Mouse (Mus musculus): Measurements from ENCODE around the gene B4galnt4.

B4galnt4 gene

DNA sequence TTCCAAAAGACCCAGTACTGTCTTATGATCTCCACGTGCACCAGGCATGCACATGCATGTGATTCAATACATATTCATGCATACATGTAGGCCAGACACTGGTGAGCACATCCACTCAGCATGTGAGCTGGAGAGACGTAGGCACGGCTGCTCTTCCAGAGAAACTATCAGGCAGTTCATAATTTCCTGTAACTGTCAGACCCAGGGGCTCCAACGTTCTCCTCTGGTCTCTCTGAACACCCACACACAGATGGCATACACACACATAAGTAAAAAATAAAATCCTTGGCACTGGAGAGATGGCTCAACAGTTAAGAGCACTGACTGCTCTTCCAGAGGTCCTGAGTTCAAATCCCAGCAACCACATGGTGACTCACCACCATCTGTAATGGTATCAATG is 12.9 kb downstream of the B4galnt4 start:
- no peak for DNase-seq

DNA sequence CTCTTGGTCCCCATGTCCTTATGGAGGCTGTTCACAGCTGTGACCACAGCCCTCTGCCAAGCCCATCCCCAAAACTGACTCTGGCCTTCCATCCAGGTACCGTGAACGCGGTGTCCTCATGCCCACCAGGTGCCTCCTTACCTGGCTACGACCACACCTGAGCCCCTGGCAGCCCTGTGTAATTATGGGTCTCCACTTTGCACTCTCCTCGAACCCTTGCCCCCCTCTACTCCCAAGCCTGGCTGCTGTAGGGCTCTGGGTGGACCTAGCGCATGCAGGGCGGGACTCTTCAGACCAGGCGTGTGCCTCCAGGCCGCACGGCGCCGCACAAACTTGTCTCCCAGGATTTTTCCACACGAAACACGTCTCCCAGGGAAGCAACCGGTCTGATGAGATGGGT is 16.9 kb downstream of the B4galnt4 start, which contains the start of gene Pkp3:
Gene Pkp3 (plus strand): TSS at position 378 of the 400 bp plus-strand sequence.
- no peak for DNase-seq

- DNase-seq, result no peak
Measured at GRCm38 (mm10) chr7:141078876-141079275, 18.0 kb downstream of the B4galnt4 start.

DNA sequence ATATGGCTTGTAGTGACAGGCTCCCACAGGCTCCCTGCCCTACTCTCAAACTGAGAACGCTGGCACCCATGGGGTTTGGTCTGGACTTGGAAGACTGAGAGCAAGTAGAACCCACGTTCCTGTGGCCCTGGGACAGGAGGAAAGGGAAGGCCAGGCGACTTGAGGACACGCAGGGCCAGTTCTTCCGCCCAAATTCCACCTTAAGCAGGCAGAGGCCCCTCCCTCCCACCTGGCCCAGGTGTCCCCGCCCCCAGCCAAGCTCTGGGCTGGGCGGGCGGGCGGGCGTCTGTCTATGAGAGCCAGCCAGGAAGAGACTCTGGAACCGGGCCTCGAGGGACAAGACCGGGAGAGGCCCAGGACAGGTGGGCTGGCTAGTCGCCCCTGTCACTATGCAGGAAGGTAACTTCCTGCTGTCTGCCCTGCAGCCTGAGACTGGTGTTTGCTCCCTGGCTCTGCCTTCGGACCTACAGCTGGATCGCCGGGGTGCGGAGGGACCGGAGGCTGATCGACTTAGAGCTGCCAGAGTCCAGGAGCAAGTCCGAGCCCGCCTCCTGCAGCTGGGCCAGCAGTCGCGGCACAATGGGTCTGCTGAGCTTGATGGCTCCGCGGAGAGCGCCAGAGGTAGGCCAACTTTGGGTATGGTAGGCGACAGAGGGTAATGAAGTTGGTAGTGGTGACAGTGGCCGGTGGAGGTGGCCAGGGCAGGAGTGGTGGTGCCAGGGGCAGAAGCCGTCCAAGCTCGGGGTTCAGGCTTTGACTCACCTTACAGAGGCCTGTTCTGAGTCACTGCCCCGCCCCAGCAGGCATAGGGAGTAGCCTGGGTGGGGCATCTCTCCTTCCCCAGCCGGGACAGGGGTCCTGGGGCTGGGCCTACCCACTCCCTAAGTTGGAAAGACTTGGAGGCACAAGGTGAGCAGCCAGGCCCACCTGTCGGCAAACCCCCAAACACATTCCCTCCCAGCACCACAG is 18.9 kb downstream of the B4galnt4 start:
- no peak for DNase-seq

- no peak for DNase-seq
Measured at GRCm38 (mm10) chr7:141087894-141088293, 27.0 kb downstream of the B4galnt4 start.

DNA sequence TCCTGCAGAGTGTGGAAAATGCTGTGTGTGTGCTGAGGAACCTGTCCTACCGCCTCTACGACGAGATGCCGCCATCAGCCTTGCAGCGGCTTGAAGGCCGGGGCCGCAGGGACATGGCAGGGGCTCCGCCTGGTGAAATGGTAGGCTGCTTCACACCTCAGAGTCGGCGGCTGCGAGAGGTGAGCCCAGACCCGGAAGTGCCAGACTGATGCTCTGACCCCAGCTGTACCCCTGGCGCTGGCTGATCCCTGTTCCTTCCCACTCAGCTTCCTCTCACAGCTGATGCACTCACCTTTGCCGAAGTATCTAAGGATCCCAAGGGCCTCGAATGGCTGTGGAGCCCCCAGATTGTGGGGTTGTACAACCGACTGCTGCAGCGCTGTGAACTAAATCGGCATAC is 27.6 kb downstream of the B4galnt4 start:
- no peak for DNase-seq

DNA sequence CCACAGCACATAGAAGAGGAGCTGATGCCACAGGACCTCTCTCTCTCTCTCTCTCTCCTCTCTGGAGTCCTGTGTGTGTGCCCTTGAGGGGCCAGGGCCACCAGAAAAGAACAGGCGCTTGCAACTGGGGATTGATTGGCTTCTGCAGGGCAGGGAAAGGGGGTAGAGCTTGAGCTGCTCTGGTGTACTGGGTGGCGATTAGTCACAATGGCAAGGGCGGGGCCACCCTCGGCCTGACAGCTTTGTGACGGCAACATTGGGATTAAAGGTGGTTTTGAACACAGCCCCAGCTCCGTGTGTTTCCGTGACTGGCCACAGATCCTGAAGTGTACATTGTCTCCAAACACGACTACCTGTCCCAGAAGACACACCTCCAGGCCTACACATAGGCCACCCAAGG is 29.3 kb downstream of the B4galnt4 start:
- no peak for DNase-seq

DNA sequence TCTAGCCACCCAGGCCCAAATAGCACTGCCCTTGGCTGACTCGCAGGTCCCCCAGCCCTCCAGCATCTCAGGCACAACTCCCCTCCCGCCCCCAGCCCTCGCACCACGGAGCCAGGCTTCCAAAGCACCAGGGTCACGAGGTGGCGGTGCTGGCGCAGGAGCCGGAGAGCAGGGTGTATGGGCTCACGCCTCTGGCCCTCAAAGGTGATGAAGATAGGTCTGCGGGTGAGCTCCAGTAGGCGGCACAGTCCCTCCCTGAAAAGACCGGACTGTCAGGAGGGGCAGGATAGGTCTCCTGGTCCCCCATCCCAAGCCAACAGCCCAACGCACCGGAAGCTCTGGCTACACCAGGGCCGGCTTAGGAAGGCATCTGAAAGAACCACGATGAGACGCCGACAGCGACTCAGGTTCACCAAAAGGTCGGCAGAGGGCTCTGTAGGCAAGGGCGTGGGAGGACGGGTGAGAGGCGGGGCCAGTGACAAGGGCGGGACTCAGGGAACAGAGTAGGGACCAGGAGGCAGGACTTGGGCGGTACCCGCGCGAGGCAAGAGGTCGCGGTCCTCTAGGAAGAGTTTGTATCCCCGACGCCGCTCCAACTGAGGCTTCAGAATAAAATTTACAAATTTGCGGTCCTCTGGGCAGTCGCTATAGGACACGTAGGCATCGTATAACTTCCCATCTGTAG is 31.3 kb downstream of the B4galnt4 start:
- peak; percentile 76 for DNase-seq

GRCm38 (mm10) chr7:141093950-141094349 is 33.0 kb downstream of the B4galnt4 start:
- no peak for DNase-seq

GRCm38 (mm10) chr7:141094487-141095205 is 33.7 kb downstream of the B4galnt4 start:
- no peak for DNase-seq

DNA sequence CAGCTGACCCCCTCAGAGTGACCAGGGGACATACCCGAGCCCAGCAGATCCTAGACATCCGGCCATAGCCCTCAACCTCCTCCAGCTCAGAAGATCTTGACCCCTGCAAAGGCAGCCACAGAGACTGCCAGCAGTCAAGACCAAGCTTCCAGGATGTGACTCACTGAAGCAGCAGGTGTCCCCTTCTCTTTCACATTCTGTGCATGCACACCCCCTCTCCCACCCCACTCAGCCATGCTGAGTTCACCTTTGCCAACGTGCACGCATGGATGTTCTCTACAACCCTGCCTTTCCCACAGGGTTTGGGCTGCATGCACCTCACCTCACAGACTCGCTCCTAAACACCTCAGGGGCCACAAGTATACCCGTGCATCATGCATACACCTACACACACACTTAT is 35.1 kb downstream of the B4galnt4 start:
- DNase-seq, result no peak

- no peak for DNase-seq
Measured at GRCm38 (mm10) chr7:141096649-141097056, 35.7 kb downstream of the B4galnt4 start.

GRCm38 (mm10) chr7:141097177-141097576 is 36.3 kb downstream of the B4galnt4 start:
- DNase-seq, result no peak

- DNase-seq, result no peak
Measured at GRCm38 (mm10) chr7:141099911-141100691, 39.2 kb downstream of the B4galnt4 start, which contains the start of gene Sigirr. Gene Sigirr (minus strand): TSS chr7:141100572.

DNA sequence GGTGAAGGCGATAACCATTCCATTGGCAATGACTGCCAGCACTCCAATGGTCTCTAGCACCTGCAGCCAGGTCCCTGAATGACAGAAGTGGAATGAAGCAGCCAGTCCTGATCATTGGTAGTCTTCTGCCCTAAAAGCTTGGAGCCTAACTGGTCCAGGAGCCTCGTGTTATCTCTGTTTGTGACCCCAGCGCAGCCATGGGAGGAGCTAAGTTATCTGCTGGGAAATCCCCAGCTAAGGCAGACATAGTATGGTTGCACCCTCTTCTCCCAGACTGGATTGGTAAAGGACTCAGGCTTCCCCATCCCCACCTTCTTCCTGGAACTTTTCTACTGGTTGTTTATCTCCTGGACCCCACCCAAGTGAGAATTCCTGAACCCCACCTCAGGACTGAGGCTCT is 42.3 kb downstream of the B4galnt4 start:
- no peak for DNase-seq

- DNase-seq, result no peak
Measured at GRCm38 (mm10) chr7:141115874-141116273, 55.0 kb downstream of the B4galnt4 start.

- no peak for DNase-seq
Measured at GRCm38 (mm10) chr7:141117636-141118035, 56.7 kb downstream of the B4galnt4 start, which contains the start of gene Ano9. Gene Ano9 (minus strand): TSS chr7:141117806.

DNA sequence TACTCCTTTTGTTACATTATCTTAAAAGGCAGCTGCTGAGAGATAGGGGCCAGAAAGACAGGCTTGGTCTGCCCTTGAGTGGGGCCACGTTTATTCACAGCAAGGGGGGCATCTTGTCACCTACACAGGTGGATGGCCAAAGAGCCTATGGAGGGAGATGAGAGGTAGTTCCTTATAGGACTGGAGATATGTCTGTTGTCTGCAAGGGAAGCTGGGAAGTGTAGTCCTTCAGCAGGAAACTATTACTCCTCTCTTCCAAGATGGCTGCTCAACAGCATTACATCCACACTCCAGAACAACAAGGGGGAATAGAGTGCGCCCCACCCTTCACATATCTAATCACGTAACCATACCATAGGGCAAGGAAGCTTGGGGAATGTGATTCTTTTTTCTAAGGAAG is 58.6 kb downstream of the B4galnt4 start:
- DNase-seq, result no peak

- DNase-seq, result no peak
Measured at GRCm38 (mm10) chr7:141120605-141121004, 59.7 kb downstream of the B4galnt4 start.

- DNase-seq, result no peak
Measured at GRCm38 (mm10) chr7:141121051-141121531, 60.2 kb downstream of the B4galnt4 start.
